Mouse (Mus musculus): ENCODE results near the gene Qrich2. TPM values are rescaled to one million over a fixed set of nuclear protein-coding genes. Genes with fewer than 3 reads are reported as not detected.
A peak's percentile ranks its signal among the peaks of the same experiment; 100 is the strongest.

Gene Qrich2
- total RNA-seq, 2 experiments from 2014 or later, result 0.11 TPM; not detected in 1

- intact Hi-C loops (cut with DNase I), result loop anchor here (5.0 kb wide), 2 partner anchors 62 to 222 kb away; no protein-coding TSS in a partner anchor
- no peak for DNase-seq
Observed at GRCm38 (mm10) chr11:116449341-116449740, 16.7 kb downstream of the Qrich2 start.

- no peak for DNase-seq
- intact Hi-C loops (cut with DNase I), result loop anchor here (5.0 kb wide), 2 partner anchors 61 to 221 kb away; no protein-coding TSS in a partner anchor
Observed at GRCm38 (mm10) chr11:116447822-116448221, 18.2 kb downstream of the Qrich2 start.

GRCm38 (mm10) chr11:116446308-116446887 lies 19.6 kb downstream of the Qrich2 start:
- DNase-seq, result no peak
- intact Hi-C loops (cut with DNase I), result loop anchor here (1.0 to 5.0 kb wide), 3 partner anchors 59 to 219 kb away; no protein-coding TSS in a partner anchor

- DNase-seq, result peak; percentile 93 to 97
- intact Hi-C loops (cut with DNase I), result loop anchor here (1.0 to 5.0 kb wide), 3 partner anchors 58 to 218 kb away; no protein-coding TSS in a partner anchor
Observed at GRCm38 (mm10) chr11:116445596-116446307, 20.3 kb downstream of the Qrich2 start.

GRCm38 (mm10) chr11:116443935-116444334 lies 22.1 kb downstream of the Qrich2 start:
- intact Hi-C loops (cut with DNase I), result no loop called here
- DNase-seq, result no peak

- intact Hi-C loops (cut with DNase I), result no loop called here
Observed at GRCm38 (mm10) chr11:116443311-116443710, 22.7 kb downstream of the Qrich2 start.

GRCm38 (mm10) chr11:116442867-116443177 lies 23.2 kb downstream of the Qrich2 start:
- no peak for DNase-seq
- intact Hi-C loops (cut with DNase I), result no loop called here

More at GRCm38 (mm10) chr11:116443311-116443710, 22.7 kb downstream of the Qrich2 start:
- no peak for DNase-seq

- no peak for DNase-seq
- intact Hi-C loops (cut with DNase I), result no loop called here
Observed at GRCm38 (mm10) chr11:116442129-116442866, 23.7 kb downstream of the Qrich2 start.

GRCm38 (mm10) chr11:116440408-116441068 lies 25.5 kb downstream of the Qrich2 start:
- intact Hi-C loops (cut with DNase I), result no loop called here
- peak; percentile 45 to 58 for DNase-seq

- DNase-seq, result no peak
- intact Hi-C loops (cut with DNase I), result no loop called here
Observed at GRCm38 (mm10) chr11:116439269-116440240, 26.5 kb downstream of the Qrich2 start.

- intact Hi-C loops (cut with DNase I), result no loop called here
- DNase-seq, result peak in 1 of 2 experiments; percentile 26
Observed at GRCm38 (mm10) chr11:116437541-116437940, 28.5 kb downstream of the Qrich2 start.

GRCm38 (mm10) chr11:116436725-116437331 lies 29.2 kb downstream of the Qrich2 start:
- DNase-seq, result peak; percentile 52 to 65
- intact Hi-C loops (cut with DNase I), result no loop called here

- intact Hi-C loops (cut with DNase I), result no loop called here
- DNase-seq, result no peak
Observed at GRCm38 (mm10) chr11:116435992-116436724, 29.9 kb downstream of the Qrich2 start.

GRCm38 (mm10) chr11:116434967-116435752 lies 30.9 kb downstream of the Qrich2 start:
- intact Hi-C loops (cut with DNase I), result no loop called here
- no peak for DNase-seq

- peak; percentile 81 to 84 for DNase-seq
- intact Hi-C loops (cut with DNase I), result no loop called here
Observed at GRCm38 (mm10) chr11:116434287-116434966, 31.6 kb downstream of the Qrich2 start.

GRCm38 (mm10) chr11:116433356-116434286 lies 32.4 kb downstream of the Qrich2 start, which contains the start of gene Ubald2:
Gene Ubald2, plus strand, starts transcription at chr11:116434094.
- intact Hi-C loops (cut with DNase I), result no loop called here
- peak; percentile 97 for DNase-seq

All from heart, postnatal 36 days (tissue).